16 mouse cellular contexts compared by ENCODE assay signal in the genomic region with DNA sequence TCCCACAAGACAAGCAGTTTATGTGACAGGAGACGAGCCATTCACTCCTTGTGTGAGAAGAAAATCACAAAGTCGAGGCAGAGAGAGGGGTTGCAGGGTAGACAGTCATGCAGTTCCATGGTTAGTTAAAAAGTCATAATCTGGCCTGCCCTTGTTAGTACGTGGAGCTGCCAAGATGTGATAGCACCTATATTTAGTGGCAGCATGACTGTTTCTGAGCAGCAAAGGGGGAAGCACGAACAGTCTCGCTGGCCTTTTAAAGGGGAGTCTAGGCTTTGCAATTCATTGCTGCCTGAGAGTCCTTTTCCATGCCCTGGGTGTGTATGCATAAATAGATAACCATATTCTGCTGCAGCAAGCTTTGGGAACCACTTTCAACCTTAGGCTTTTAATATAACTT.
"Had no signal": no experiment of that assay in that cellular context is flagged by ENCODE, and none has a peak within 500 bp of the region (broad histone marks: within the 10 kb centered on the region; RNA-seq: fewer than 3 reads in every experiment).

No protein-coding gene starts in this region.

- H3K9me3 ChIP-seq: limb, embryonic 15.5 days; liver, embryonic 12.5 days; midbrain, embryonic 10.5 days; neural tube, embryonic 15.5 days had no signal

- H3K4me2 ChIP-seq: limb, embryonic 15.5 days; liver, embryonic 12.5 days; lung, embryonic 14.5 days; neural tube, embryonic 15.5 days had no signal

- H3K27ac ChIP-seq: limb, embryonic 15.5 days; liver, embryonic 12.5 days; midbrain, embryonic 10.5 days; neural tube, embryonic 15.5 days had no signal

- H3K4me3 ChIP-seq: limb, embryonic 15.5 days; liver, embryonic 12.5 days; midbrain, embryonic 10.5 days; myocyte; neural tube, embryonic 15.5 days had no signal

- DNase-seq: kidney, postnatal 4 days; layer of hippocampus, postnatal 36 days; lung, embryonic 14.5 days; lung, postnatal 10 days; lung, postnatal 4 days; midbrain, embryonic 14.5 days; retina, postnatal 1 day; right cerebral cortex, postnatal 4 days; spleen, adult 18-20 months; thymus, adult 18-20 months; thymus, postnatal 14 days had no signal

- H3K27me3 ChIP-seq: limb, embryonic 15.5 days; liver, embryonic 12.5 days; neural tube, embryonic 15.5 days had no signal

- H3K4me1 ChIP-seq: limb, embryonic 15.5 days had no signal

- H3K36me3 ChIP-seq: liver, embryonic 12.5 days had no signal

- H3K9ac ChIP-seq: limb, embryonic 15.5 days; liver, embryonic 12.5 days; lung, embryonic 14.5 days; neural tube, embryonic 15.5 days had no signal

- ATAC-seq: liver, embryonic 12.5 days had no signal
